Mouse (Mus musculus) small intestine, adult 2 months (tissue): Measurements from ENCODE around the gene Irf7. TPM values are rescaled to one million over a fixed set of nuclear protein-coding genes. Genes with fewer than 3 reads are reported as not detected.

ENCODE experiments used
- H3K27ac ChIP-seq: fragments of 200-500 bp; 2 replicates; pipeline ENCODE4 v1.5.1; 2012; ENCODE audit warnings: low read depth, low read length, control low read depth, inconsistent platforms; ENCODE audit not compliant: insufficient read depth
- H3K27me3 ChIP-seq: fragments of 200-500 bp; 2 replicates; pipeline ENCODE4 v1.6.1; 2012; ENCODE audit warnings: mild to moderate bottlenecking, moderate library complexity, low read length, inconsistent platforms; ENCODE audit not compliant: control insufficient read depth, insufficient read depth
- H3K36me3 ChIP-seq: fragments of 200-500 bp; 2 replicates; pipeline ENCODE4 v1.6.1; 2012; ENCODE audit warnings: mild to moderate bottlenecking, low read length, control low read depth, inconsistent platforms; ENCODE audit not compliant: control insufficient read depth, insufficient read depth
- H3K4me1 ChIP-seq: fragments of 200-500 bp; 2 replicates; pipeline ENCODE4 v1.6.1; 2012; ENCODE audit warnings: low read length, inconsistent platforms, mixed read lengths; ENCODE audit not compliant: control insufficient read depth, insufficient read depth, insufficient read length
- H3K4me3 ChIP-seq: fragments of 200-500 bp; 2 replicates; pipeline ENCODE4 v1.5.1; 2012; ENCODE audit warnings: low read depth, mild to moderate bottlenecking, control low read depth, inconsistent platforms, low read length, moderate library complexity
- CTCF ChIP-seq: fragments of 200-500 bp; IDR thresholded peaks from 2 replicates; pipeline ENCODE4 v1.5.1; 2012; ENCODE audit warnings: low read depth, mild to moderate bottlenecking, control low read depth, inconsistent platforms, low read length, moderate library complexity, mixed read lengths; ENCODE audit not compliant: insufficient replicate concordance, insufficient read length; ENCODE audit errors: extremely low read depth
- POLR2A ChIP-seq: fragments of 200-500 bp; IDR thresholded peaks from 2 replicates; pipeline ENCODE4 v1.6.1; 2012; ENCODE audit warnings: low read depth, mild to moderate bottlenecking, control low read depth, inconsistent platforms, low read length, moderate library complexity
- WGBS: fragments of 180-500 bp; shearing (Covaris S2); methylation state at CpG from one replicate; pipeline ENCODE4 v1.1.7; 2018; 5-methylcytosine and 5-hydroxymethylcytosine counted together
- polyA plus RNA-seq: library from polyadenylated mRNA; depleted of rRNA; stranded (reverse); fragments of >200 nt; gene quantifications from 2 replicates; pipeline ENCODE4 v1.2.3, GENCODE M21; 2012

Irf7 gene
- polyA plus RNA-seq, 1 experiment, result 484 TPM

- TF ChIP-seq CTCF (no peak), POLR2A (no peak)
- 94% methylated on average over 8 of the region's 8 CpGs for WGBS
- peaks cover 16% of the 10 kb centered on the region; the same call in 1 of the 2 replicates for H3K36me3 ChIP-seq
Measured at GRCm38 (mm10) chr7:141299175-141299574, 32.9 kb upstream of the Irf7 start.

GRCm38 (mm10) chr7:141297926-141298650 lies 31.8 kb upstream of the Irf7 start:
- H3K27ac ChIP-seq, result no peak overlapping the region
- peaks cover 15% of the 10 kb centered on the region; the same call in 1 of the 2 replicates for H3K36me3 ChIP-seq
- TF ChIP-seq CTCF, result no peak
- no peak for TF ChIP-seq POLR2A

More at GRCm38 (mm10) chr7:141299175-141299574, 32.9 kb upstream of the Irf7 start:
- H3K4me1 ChIP-seq, result peaks cover 1% of the 10 kb centered on the region
- H3K4me3 ChIP-seq, result no peak overlapping the region
- H3K27me3 ChIP-seq, result peaks cover 6% of the 10 kb centered on the region
- no peak overlapping the region for H3K27ac ChIP-seq

GRCm38 (mm10) chr7:141294479-141294878 lies 28.2 kb upstream of the Irf7 start:
- H3K27ac ChIP-seq, result no peak overlapping the region
- TF ChIP-seq CTCF (no peak), POLR2A (no peak)
- peaks cover 13% of the 10 kb centered on the region for H3K4me1 ChIP-seq
- H3K27me3 ChIP-seq, result peaks cover 30% of the 10 kb centered on the region
- WGBS, result 13% methylated on average over 22 of the region's 22 CpGs
- H3K36me3 ChIP-seq, result no peaks in the 10 kb centered on the region
- peak overlapping the region; percentile 39 for H3K4me3 ChIP-seq

More at GRCm38 (mm10) chr7:141297926-141298650, 31.8 kb upstream of the Irf7 start:
- H3K4me1 ChIP-seq, result peaks cover 9% of the 10 kb centered on the region
- no peak overlapping the region for H3K4me3 ChIP-seq
- WGBS, result 79% methylated on average over 3 of the region's 3 CpGs
- peaks cover 14% of the 10 kb centered on the region for H3K27me3 ChIP-seq

- TF ChIP-seq CTCF, result no peak
- TF ChIP-seq POLR2A, result no peak
- Histone ChIP-seq H3K36me3 (no peaks in the 10 kb centered on the region), H3K27ac (no peak overlapping the region), H3K4me1 (peaks cover 13% of the 10 kb centered on the region), H3K27me3 (peaks cover 30% of the 10 kb centered on the region), H3K4me3 (peak overlapping the region; percentile 39)
- WGBS, result 1% methylated on average over 53 of the region's 53 CpGs
Measured at GRCm38 (mm10) chr7:141293852-141294471, 27.7 kb upstream of the Irf7 start.

GRCm38 (mm10) chr7:141292583-141293388 lies 26.5 kb upstream of the Irf7 start:
- Histone ChIP-seq H3K4me1 (peaks cover 13% of the 10 kb centered on the region), H3K4me3 (no peak overlapping the region), H3K27ac (no peak overlapping the region), H3K27me3 (peaks cover 30% of the 10 kb centered on the region), H3K36me3 (no peaks in the 10 kb centered on the region)
- WGBS, result 76% methylated on average over 15 of the region's 15 CpGs
- TF ChIP-seq POLR2A (no peak), CTCF (no peak)

- no peaks in the 10 kb centered on the region for H3K36me3 ChIP-seq
- H3K27me3 ChIP-seq, result peaks cover 30% of the 10 kb centered on the region
- H3K27ac ChIP-seq, result no peak within 1 kb of the TSS
- TF ChIP-seq CTCF (no peak), POLR2A (no peak)
- WGBS, result 9% methylated on average over 46 of the region's 46 CpGs
- H3K4me1 ChIP-seq, result peaks cover 13% of the 10 kb centered on the region
- peak within 1 kb of the TSS; percentile 41 for H3K4me3 ChIP-seq
Measured at GRCm38 (mm10) chr7:141291921-141292582, 25.8 kb upstream of the Irf7 start, which contains the start of gene Drd4. TSS of gene Drd4 (plus strand) at chr7:141292006.
